Mouse (Mus musculus) lung, postnatal 25 days (tissue): Measurements from ENCODE around the gene Lhpp.
A peak's percentile ranks its signal among the peaks of the same experiment; 100 is the strongest.

ENCODE experiments used
- DNase-seq: peaks from one replicate; pipeline ENCODE4 v3.0.0; 2022; ENCODE audit warnings: low spot score

Gene Lhpp

DNA sequence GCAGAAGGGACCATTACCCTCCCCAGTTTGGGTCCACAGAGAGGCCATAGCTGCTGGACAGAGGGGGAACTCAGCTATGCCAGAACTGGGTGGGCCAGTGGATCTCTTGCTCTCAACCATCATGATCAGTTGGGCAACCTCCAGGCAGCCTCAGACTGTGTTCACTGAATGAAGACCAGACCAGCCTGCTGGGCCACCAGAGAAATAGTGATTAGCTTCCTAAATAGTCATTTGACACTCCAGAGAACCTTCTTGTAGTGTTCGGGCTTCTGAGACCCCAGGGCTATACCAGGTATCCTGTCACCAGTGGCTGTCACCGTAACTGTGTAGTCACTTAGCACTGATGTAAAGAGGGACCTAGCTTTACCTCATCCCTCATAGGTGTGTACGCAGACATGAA is 71.9 kb downstream of the Lhpp start:
- DNase-seq = no peak

DNA sequence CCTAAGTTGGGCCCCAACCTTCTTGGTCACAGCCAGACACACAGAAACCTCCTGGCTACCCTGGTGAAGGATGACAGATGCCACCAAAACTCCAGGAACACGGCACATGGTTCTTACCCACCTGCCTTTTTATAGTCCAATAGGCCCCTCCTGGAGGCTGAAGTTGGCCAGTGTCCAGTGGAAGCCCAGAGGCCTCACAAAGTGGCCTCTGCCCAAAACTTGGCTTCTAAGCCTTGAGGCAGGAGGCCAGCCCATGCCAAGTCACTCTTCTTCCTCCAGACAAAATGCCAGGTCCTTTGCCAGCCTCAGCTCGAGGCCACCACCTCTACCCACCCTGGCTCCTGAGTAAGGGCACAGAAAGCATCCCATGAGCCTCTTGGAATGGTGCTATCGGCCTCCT is 72.5 kb downstream of the Lhpp start:
- DNase-seq = no peak

DNA sequence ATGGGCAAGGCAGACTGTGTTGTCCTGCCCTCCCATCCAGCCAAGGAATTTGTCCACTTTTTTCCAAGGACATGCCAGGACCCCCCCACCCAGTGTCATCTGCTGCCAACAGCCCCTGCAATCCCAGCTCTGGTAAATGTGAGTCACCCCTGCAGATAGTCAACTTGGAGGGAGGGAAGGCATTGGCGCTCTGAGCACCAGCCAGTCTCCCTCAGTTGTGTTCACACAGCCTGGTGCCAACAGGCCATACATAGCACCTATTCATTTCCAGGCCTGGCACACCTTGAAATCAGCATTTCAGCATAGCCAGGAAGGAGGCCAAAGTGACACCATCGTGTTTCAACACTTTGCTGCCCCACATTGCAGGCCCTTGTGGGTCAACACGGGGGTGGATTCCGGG is 73.5 kb downstream of the Lhpp start:
- DNase-seq = no peak

DNA sequence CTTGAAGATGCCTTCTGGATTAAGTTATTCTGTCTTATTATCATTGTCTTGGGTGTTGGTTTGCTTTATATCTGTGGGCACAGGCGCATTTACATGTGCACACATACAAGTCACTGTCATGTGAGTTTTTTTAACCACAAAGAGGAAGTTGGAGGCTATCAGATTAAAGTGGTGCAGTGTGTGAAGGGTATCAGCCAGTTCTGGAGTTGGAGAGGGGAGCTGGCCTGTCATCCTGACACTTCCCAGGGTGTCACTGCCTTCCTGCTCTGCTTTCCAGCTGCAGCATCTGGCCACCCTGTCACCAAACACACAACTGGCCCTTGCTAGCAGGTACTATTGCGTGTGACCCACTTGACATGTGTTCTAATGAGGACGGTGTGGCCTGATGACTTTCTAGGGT is 76.1 kb downstream of the Lhpp start:
- no peak for DNase-seq

DNA sequence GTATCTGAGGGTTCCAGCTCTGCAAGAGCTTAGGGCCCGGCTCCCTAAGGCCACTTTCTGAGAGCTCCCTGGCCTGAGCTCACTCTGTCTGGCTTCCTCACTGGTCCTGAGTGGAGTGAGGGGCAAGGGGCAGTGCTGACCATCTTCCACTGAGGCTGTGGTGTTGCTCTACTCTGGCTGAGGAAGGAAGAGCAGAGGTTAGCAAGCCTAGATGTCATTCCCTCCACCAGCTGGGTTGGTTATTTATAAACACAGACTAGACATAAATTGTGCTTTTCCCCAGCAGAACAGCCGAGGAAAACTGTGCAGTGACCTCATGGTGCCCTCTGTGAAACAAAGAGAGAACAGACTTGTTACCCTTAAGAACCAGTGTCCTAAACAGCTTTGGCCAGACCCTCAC is 77.5 kb downstream of the Lhpp start:
- DNase-seq = no peak

- DNase-seq = no peak
Measured at GRCm38 (mm10) chr7:132688721-132689120, 78.3 kb downstream of the Lhpp start.

DNA sequence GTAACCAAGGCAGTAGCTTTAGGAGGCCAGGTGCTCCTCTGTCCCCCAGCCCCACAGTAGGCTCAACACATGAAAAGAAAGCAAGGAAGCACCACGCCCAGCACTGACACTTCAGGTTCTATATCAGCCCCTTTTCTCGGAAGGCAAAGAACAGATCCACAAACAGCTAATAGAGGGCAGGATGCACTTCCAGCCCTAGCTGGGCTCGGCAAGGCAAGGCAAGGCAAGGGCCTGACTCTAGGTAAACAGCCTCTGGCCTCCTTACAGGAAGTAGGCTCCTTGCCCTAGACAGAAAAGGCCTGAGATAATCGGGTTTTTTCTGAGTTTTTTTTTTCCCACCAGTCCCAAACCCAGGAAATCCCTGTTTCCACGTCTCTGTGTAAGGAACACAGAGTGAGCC is 79.3 kb downstream of the Lhpp start:
- DNase-seq = no peak

DNA sequence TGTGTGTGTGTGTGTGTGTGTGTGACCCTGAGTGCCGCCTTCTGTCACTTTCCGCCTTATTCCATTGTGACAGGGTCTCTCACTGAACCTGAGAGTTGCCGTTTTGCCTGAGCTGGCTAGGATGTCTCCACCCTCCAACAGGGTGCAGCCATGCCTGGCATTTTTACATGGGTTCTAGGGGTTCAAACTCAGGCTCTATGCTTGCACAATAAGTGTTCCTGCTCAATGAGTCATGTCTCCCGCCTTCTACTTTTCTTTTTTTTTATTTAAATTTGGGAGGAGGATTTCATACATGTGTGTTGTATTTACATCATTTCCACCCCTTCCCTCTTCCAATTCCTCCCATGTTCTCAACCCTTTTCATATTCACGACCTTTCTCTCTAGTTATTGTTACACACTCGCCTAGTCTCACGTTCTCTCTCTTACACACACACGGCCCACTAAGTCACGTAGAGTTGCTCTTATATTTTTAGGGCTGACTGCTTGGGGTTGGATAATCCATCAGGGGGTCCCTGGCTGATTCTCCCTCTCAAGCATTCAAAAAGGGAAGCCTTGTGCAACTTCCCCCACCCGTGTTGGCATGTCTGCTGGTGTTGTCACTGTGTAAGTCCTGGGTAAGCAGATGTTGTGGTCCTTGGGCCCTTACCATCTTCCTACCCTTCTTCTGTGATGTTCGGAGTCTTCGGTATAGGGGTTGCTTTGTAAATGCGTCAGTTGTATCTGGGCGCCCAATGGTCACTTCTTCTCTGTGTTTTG is 80.5 kb downstream of the Lhpp start:
- DNase-seq = no peak

DNA sequence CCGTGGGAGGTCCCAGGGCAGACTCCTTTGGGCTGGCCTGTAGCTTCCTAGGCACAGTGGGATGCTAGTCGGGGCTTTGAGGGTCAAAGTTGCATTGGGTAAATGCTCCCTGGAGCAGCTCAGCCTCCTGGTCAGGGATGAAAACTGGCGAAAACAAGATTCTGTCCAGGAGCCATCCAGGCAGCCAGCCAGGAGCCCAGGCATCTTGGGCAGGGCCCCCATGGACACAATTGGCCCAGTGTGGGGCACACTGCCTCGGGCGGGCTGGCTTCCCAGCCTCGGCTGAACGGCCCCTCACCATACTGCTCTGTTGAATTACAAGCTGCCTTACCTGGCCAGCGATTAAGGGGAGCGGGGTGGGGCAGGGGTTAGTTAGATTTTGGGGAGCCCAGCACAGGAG is 82.3 kb downstream of the Lhpp start:
- DNase-seq = no peak

DNA sequence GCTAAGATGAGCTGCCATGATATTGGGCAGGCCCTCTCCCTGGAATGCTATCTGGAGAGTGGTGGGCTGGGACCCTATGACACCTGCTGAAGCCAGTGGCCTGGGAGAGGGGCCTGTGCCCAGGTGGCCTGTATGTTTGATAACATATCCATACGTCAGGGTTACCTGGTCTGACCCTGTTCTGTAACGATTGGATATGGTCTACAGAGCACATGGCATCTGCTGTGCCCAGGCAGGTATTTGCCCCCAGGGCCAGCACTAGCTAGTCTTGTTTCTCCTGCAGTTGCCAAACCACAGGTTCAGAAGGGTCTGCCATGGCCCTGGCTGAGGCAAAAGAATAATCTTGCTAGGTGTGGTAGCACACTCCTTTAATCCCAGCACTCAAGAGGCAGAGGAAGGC is 83.1 kb downstream of the Lhpp start:
- no peak for DNase-seq

DNA sequence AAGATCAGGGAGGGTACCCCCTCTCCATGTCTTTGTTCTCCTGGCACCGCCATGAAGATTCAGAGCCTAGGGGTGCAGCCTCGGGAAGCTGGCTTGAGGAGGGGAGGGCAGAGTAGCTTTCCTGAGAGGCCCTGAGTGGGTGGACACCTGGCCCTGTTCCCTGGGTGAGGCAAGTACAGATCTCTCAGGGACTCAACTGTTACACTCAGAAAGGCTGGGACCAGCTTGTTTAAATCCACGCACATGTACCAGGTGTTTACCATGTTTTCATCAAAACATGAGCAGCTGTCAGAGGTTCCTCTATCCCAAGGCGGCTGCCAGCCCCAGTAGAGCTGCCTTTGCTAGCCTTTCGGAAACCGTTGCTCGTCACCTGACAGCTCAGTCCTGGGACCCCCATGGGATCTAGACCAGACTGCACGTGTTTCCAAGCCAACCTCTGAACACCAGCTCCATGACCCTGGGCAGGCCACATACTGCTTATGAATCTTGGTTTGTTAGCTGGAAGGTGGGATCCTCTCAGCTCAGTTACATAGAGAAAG is 86.9 kb downstream of the Lhpp start:
- no peak for DNase-seq

GRCm38 (mm10) chr7:132698737-132699136 is 88.3 kb downstream of the Lhpp start:
- DNase-seq = no peak

DNA sequence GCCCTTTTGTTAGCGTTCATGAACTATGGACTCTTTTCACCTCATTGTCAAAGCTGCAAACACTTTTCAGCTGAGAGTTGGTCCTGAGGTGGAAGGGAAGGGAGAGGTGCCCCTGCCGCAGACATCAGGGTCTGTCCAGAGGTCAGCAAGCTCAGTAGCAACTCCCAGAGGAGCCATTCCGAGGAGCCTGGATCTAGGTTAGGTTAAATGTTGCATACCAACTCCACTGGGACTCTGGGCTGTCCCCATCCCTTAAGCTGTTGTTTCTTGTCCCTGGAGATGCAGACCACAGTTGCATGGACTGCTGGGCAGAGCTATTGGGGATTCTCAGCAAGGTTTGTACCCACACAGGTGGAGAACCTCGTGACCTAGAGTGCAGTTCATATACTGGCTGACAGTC is 88.7 kb downstream of the Lhpp start:
- DNase-seq = no peak

GRCm38 (mm10) chr7:132699639-132700038 is 89.2 kb downstream of the Lhpp start:
- DNase-seq = no peak

GRCm38 (mm10) chr7:132700107-132700506 is 89.7 kb downstream of the Lhpp start:
- DNase-seq = no peak

DNA sequence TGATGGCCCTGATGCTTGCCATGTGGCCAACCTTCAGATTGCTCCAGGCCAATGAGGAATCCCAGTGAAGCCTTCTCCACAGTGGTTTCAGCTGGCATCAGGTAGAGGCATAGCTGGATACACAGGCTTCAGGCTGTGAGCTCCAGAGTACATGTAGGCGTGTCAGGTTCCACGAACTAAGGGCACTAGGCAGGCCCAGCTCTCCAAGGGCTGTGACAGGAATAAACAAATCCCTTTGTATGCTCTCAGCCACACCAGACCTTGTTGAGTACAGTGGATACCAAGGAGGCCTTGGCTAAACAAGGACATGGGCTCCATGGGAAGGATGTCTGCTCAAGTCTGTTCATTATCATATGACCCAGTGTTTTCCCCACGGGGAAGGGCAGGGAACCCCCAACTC is 91.0 kb downstream of the Lhpp start:
- peak; percentile 61 for DNase-seq

GRCm38 (mm10) chr7:132702024-132702423 is 91.6 kb downstream of the Lhpp start:
- no peak for DNase-seq

GRCm38 (mm10) chr7:132702492-132703070 is 92.1 kb downstream of the Lhpp start:
- DNase-seq = no peak

DNA sequence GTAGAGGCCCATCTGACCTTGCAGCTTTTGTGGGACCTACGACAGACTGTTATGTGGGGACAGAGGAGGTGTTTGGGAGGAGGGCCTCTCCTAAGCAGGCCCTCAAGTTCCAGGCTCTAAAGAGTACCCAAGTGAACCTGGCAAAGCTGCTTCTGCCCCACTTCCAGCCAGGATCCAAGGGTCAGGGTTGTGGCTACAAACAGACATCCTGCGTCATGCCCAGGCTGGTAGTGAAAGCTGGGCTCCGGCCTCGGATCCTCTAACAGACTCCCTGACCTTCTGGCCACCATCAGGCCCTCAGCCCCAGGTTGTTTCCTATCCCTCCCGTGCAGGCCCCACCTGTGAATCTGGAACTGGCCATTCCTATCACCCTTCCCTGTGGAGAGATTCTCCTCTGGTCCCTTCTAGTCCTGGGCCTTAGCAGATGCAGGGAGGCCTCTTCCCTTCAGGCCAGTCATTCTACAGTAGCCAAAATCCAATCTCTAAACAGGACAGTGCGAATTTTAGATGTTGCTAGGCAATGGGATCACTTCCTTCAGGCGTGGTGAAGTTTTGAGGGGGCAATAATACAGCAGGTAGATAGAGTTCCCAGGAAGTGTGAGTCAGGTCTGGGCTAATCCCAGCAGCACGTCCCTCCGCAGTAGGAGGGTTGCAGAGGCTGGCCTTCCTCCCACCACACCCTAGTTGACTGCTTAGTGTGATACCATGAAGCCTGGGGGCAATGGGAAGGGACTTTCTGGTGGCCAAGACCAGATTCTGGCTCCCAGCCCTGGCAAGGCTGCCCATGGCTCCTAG is 93.3 kb downstream of the Lhpp start:
- no peak for DNase-seq

DNA sequence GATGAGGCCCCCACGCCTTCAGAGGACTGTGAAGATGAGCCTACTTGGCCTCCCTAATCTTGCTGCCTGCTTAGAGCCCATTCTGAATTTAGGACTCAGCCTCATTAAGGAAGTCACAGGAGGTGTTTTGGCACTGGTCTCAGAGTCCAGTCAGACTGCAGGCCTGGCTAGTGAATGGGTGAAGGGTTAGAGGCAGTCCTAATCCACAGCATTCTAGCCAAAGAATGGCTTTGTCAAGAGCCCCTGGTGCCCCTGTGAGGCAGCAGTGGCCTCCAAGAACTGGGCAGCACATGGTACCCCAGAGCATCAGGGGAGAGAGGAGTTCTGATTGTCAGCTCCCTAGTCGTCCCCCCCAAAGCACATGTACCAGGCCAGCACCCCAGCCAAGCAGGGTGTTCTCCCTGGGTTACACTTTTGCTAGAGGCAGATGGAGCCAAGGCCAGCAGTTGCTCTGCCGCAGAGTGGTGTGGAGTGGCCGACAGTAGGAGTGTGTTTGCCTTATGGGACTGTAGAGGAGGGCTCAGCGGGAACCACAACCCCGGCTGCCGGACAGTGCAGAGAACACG is 94.0 kb downstream of the Lhpp start:
- DNase-seq = no peak

- no peak for DNase-seq
Measured at GRCm38 (mm10) chr7:132705130-132705529, 94.7 kb downstream of the Lhpp start.

DNA sequence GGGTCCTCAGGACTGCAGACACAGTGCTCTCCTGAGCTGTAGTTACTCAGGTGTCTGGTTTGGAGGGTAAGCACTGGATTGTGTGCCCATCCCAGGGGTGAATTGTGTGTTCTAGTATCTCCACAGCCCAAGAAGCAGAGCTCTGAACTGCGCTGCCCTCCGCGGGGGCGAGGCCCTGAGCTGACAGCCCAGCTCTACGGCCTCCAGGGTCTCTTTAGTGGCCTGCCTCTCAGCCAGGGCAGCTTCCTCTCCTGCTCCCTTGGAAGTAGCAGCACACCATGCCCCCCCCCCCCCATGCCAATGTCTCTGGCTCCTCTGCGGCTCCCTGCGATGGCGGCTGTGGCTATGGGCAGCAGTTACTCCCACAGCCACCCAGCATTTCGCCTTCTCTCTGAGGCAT is 101.1 kb downstream of the Lhpp start:
- no peak for DNase-seq
